In genomic region chr7:105810877-105811489, GRCm38 (mm10) we compare ENCODE assay signal across 8 mouse cellular contexts. TPM values are rescaled to one million over a fixed set of nuclear protein-coding genes. Genes with fewer than 3 reads are reported as not detected.
A peak's percentile ranks its signal among the peaks of the same experiment; 100 is the strongest.
DNase-seq lines count a peak whose midpoint lies in the region; ATAC-seq and TF ChIP-seq lines count a peak whose summit lies in the region.

Gene Mrpl17 (minus strand): TSS chr7:105811099.

- WGBS in forebrain, embryonic 12.5 days: under 1% methylated on average over 52 of the region's 52 CpGs
- WGBS in heart, postnatal 0 days: under 1% methylated on average over 49 of the region's 52 CpGs
- under 1% methylated on average over 50 of the region's 52 CpGs for WGBS in liver, embryonic 16.5 days (ENCODE audit: insufficient replicate concordance)
- under 1% methylated on average over 45 of the region's 52 CpGs for WGBS in neural tube, embryonic 13.5 days

- H3K4me3 ChIP-seq in E14TG2a.4 (replicated peaks; ENCODE audit: low read length): peak within 1 kb of the TSS; percentile 99
- H3K4me3 ChIP-seq in forebrain, embryonic 12.5 days (replicated peaks): peak within 1 kb of the TSS; percentile 74
- H3K4me3 ChIP-seq in heart, postnatal 0 days (ENCODE audit: low read depth, low read length): peak within 1 kb of the TSS; percentile 78
- peak within 1 kb of the TSS; percentile 87 for H3K4me3 ChIP-seq in liver, embryonic 16.5 days (ENCODE audit: low read depth, low read length)
- H3K4me3 ChIP-seq in neural tube, embryonic 13.5 days: peak within 1 kb of the TSS; percentile 72
- peak within 1 kb of the TSS; percentile 96 for H3K4me3 ChIP-seq in testis, adult 2 months (ENCODE audit: control insufficient read depth, low read depth, low read length)

- peak within 1 kb of the TSS; percentile 87 for H3K27ac ChIP-seq in forebrain, embryonic 12.5 days
- peak within 1 kb of the TSS; percentile 87 for H3K27ac ChIP-seq in heart, postnatal 0 days (ENCODE audit: low read depth)
- peak within 1 kb of the TSS; percentile 80 for H3K27ac ChIP-seq in liver, embryonic 16.5 days (ENCODE audit: low read length)
- H3K27ac ChIP-seq in neural tube, embryonic 13.5 days (replicated peaks): peak within 1 kb of the TSS; percentile 93
- H3K27ac ChIP-seq in testis, adult 2 months (ENCODE audit: control insufficient read depth, insufficient read depth, low read depth, low read length): peak within 1 kb of the TSS; percentile 84

- peaks cover 3% of the 10 kb centered on the region; the same call in 1 of the 2 replicates for H3K27me3 ChIP-seq in E14TG2a.4 (ENCODE audit: insufficient read depth, low read length)
- H3K27me3 ChIP-seq in forebrain, embryonic 12.5 days: no peaks in the 10 kb centered on the region
- H3K27me3 ChIP-seq in heart, postnatal 0 days (ENCODE audit: control insufficient read depth, insufficient read depth, low read length): no peaks in the 10 kb centered on the region
- no peaks in the 10 kb centered on the region for H3K27me3 ChIP-seq in liver, embryonic 16.5 days (ENCODE audit: control insufficient read depth, insufficient read depth, low read depth, low read length)
- no peaks in the 10 kb centered on the region for H3K27me3 ChIP-seq in neural tube, embryonic 13.5 days
- H3K27me3 ChIP-seq in testis, adult 2 months (ENCODE audit: control insufficient read depth, insufficient read depth, low read length): no peaks in the 10 kb centered on the region

- peak within 1 kb of the TSS; percentile 73 for H3K4me2 ChIP-seq in forebrain, embryonic 12.5 days
- peak within 1 kb of the TSS; percentile 94 for H3K4me2 ChIP-seq in heart, postnatal 0 days (ENCODE audit: low read depth, low read length)
- H3K4me2 ChIP-seq in liver, embryonic 16.5 days (ENCODE audit: low read depth, low read length): peak within 1 kb of the TSS; percentile 70
- H3K4me2 ChIP-seq in neural tube, embryonic 13.5 days: peak within 1 kb of the TSS; percentile 85

- TF ChIP-seq EP300 in heart, postnatal 0 days (IDR thresholded peaks at IDR 0.05; ENCODE audit: low read depth): no peak; the same call in 1 of the 2 replicates

- peak; percentile 97 for ATAC-seq in forebrain, embryonic 12.5 days (ENCODE audit: low FRiP score)
- peak; percentile 98 for ATAC-seq in heart, postnatal 0 days (ENCODE audit: insufficient read depth, low read depth)
- peak; percentile 97 for ATAC-seq in liver, embryonic 16.5 days (ENCODE audit: low read depth)
- ATAC-seq in neural tube, embryonic 13.5 days (ENCODE audit: low read depth): peak; percentile 98

- no peaks in the 10 kb centered on the region for H3K9me3 ChIP-seq in E14TG2a.4 (ENCODE audit: low read length)
- H3K9me3 ChIP-seq in forebrain, embryonic 12.5 days: no peaks in the 10 kb centered on the region
- 0 out of 2 replicates have a peak, but pooled peaks cover 3% of the 10 kb centered on the region for H3K9me3 ChIP-seq in heart, postnatal 0 days (replicated peaks; ENCODE audit: control insufficient read depth, low read length)
- no peaks in the 10 kb centered on the region for H3K9me3 ChIP-seq in liver, embryonic 16.5 days (replicated peaks; ENCODE audit: control insufficient read depth, low read length)
- no peaks in the 10 kb centered on the region for H3K9me3 ChIP-seq in neural tube, embryonic 13.5 days

- peaks cover 33% of the 10 kb centered on the region for H3K36me3 ChIP-seq in E14TG2a.4 (ENCODE audit: insufficient read depth, low read length)
- H3K36me3 ChIP-seq in forebrain, embryonic 12.5 days (replicated peaks): peaks cover 26% of the 10 kb centered on the region
- peaks cover 14% of the 10 kb centered on the region; the same call in 1 of the 2 replicates for H3K36me3 ChIP-seq in heart, postnatal 0 days (replicated peaks; ENCODE audit: control insufficient read depth, insufficient read depth, low read length)
- H3K36me3 ChIP-seq in liver, embryonic 16.5 days (ENCODE audit: control insufficient read depth, insufficient read depth): peaks cover 4% of the 10 kb centered on the region; the same call in 1 of the 2 replicates
- peaks cover 27% of the 10 kb centered on the region for H3K36me3 ChIP-seq in neural tube, embryonic 13.5 days
- no peaks in the 10 kb centered on the region for H3K36me3 ChIP-seq in testis, adult 2 months (ENCODE audit: control insufficient read depth, insufficient read depth, low read length)

- peak within 1 kb of the TSS; percentile 93 for H3K9ac ChIP-seq in forebrain, embryonic 12.5 days
- H3K9ac ChIP-seq in heart, postnatal 0 days (replicated peaks; ENCODE audit: low read depth, low read length): peak within 1 kb of the TSS; percentile 94
- H3K9ac ChIP-seq in liver, embryonic 16.5 days (ENCODE audit: low read depth, low read length): peak within 1 kb of the TSS; percentile 91
- H3K9ac ChIP-seq in neural tube, embryonic 13.5 days: peak within 1 kb of the TSS; percentile 89

- peak; percentile 71 for TF ChIP-seq CTCF in E14TG2a.4 (conservative IDR thresholded peaks at IDR 0.05; ENCODE audit: low read length)
- peak; percentile 95 for TF ChIP-seq CTCF in heart, postnatal 0 days (IDR thresholded peaks at IDR 0.05; ENCODE audit: low read depth)
- peak; percentile 77; the same call in 1 of the 2 replicates for TF ChIP-seq CTCF in testis, adult 2 months (IDR thresholded peaks at IDR 0.05; ENCODE audit: control insufficient read depth, insufficient read depth, insufficient replicate concordance, low read depth, low read length)

- peak; percentile 99 for DNase-seq in c-Kit-positive CD71-positive TER-119-positive erythroid progenitor cells, embryonic 14.5 days (ENCODE audit: low spot score)
- DNase-seq in heart, postnatal 0 days (ENCODE audit: low spot score): peak; percentile 98
- peak; percentile 99 to 100 for DNase-seq in kidney, postnatal 4 days

- peaks cover 25% of the 10 kb centered on the region for H3K4me1 ChIP-seq in E14TG2a.4 (replicated peaks; ENCODE audit: low read depth, low read length)
- H3K4me1 ChIP-seq in forebrain, embryonic 12.5 days: peaks cover 13% of the 10 kb centered on the region
- peaks cover 14% of the 10 kb centered on the region for H3K4me1 ChIP-seq in heart, postnatal 0 days (ENCODE audit: control insufficient read depth, insufficient read depth)
- H3K4me1 ChIP-seq in liver, embryonic 16.5 days (ENCODE audit: control insufficient read depth, low read depth, low read length): peaks cover 12% of the 10 kb centered on the region
- H3K4me1 ChIP-seq in neural tube, embryonic 13.5 days (replicated peaks): peaks cover 12% of the 10 kb centered on the region
- H3K4me1 ChIP-seq in testis, adult 2 months (ENCODE audit: control insufficient read depth, insufficient read depth, low read length): peaks cover 2% of the 10 kb centered on the region

- no peak for TF ChIP-seq POLR2A in testis, adult 2 months (IDR thresholded peaks at IDR 0.05; ENCODE audit: control insufficient read depth, low read depth, low read length)

RNA-seq across cellular contexts. Expression of gene Mrpl17, which starts in this region (rescaled TPM):
- 231 and 236 TPM in 2 replicates for polyA plus RNA-seq in forebrain, embryonic 12.5 days (2016; fragmentation: Nextera tagmentation; extraction: Ambion mirVana)
- total RNA-seq in heart, postnatal 0 days (2014; rRNA removed; ENCODE audit: low replicate concordance): 18.6 and 46.1 TPM in 2 replicates
- polyA plus RNA-seq in heart, postnatal 0 days (2015; fragmentation: Nextera tagmentation; extraction: Ambion mirVana): 207 and 217 TPM in 2 replicates
- polyA plus RNA-seq in liver, embryonic 16.5 days (2015; fragmentation: Nextera tagmentation; extraction: Ambion mirVana): 204 and 210 TPM in 2 replicates
- polyA plus RNA-seq in neural tube, embryonic 13.5 days (2015; fragmentation: Nextera tagmentation; extraction: Ambion mirVana): 224 and 230 TPM in 2 replicates
- polyA plus RNA-seq in testis, adult 2 months (2012; rRNA removed): 73.3 and 97.2 TPM in 2 replicates

Comparison
In these comparisons a context has a peak if more than half of its experiments do, and no peak if none do; other contexts are left out.
1. Peak in every context shown above with its lines: DNase-seq, ATAC-seq, H3K4me3 ChIP-seq and H3K27ac ChIP-seq.